15 mouse cellular contexts compared by ENCODE assay signal in genomic region chr16:87224024-87224423, GRCm38 (mm10).
"Had no signal": no experiment of that assay in that cellular context is flagged by ENCODE, and none has a peak within 500 bp of the region (broad histone marks: within the 10 kb centered on the region; RNA-seq: fewer than 3 reads in every experiment).

No protein-coding gene starts in this region.

- H3K27ac ChIP-seq: limb, embryonic 13.5 days; liver, embryonic 15.5 days; midbrain, embryonic 10.5 days; neural tube, embryonic 12.5 days had no signal

- H3K9ac ChIP-seq: limb, embryonic 13.5 days; liver, embryonic 15.5 days; lung, embryonic 14.5 days; neural tube, embryonic 12.5 days had no signal

- H3K4me1 ChIP-seq: liver, embryonic 15.5 days; midbrain, embryonic 10.5 days; neural tube, embryonic 12.5 days had no signal

- H3K36me3 ChIP-seq: limb, embryonic 13.5 days; liver, embryonic 15.5 days; midbrain, embryonic 10.5 days; neural tube, embryonic 12.5 days had no signal

- H3K4me2 ChIP-seq: limb, embryonic 13.5 days; liver, embryonic 15.5 days; lung, embryonic 14.5 days; neural tube, embryonic 12.5 days had no signal

- H3K4me3 ChIP-seq: limb, embryonic 13.5 days; liver, embryonic 15.5 days; midbrain, embryonic 10.5 days; neural tube, embryonic 12.5 days had no signal

- H3K27me3 ChIP-seq: limb, embryonic 13.5 days; liver, embryonic 15.5 days; neural tube, embryonic 12.5 days had no signal

- DNase-seq: kidney, adult 9 months; kidney, postnatal 10 days; left cerebral cortex, postnatal 4 days; lung, embryonic 14.5 days; lung, postnatal 36 days; midbrain, embryonic 14.5 days; retina, postnatal 1 day; right cerebral cortex, postnatal 4 days; spleen, adult 18-20 months; thymus, adult 2 months; thymus, postnatal 25 days had no signal

- H3K9me3 ChIP-seq: limb, embryonic 13.5 days; liver, embryonic 15.5 days; midbrain, embryonic 10.5 days; neural tube, embryonic 12.5 days had no signal
